Comparison of ENCODE assay signal across 16 mouse cellular contexts in genomic region chr19:18188122-18188866, GRCm38 (mm10).
DNase-seq lines count a peak whose midpoint lies in the region; ATAC-seq and TF ChIP-seq lines count a peak whose summit lies in the region.
"Had no signal": no experiment of that assay in that cellular context is flagged by ENCODE, and none has a peak within 500 bp of the region (broad histone marks: within the 10 kb centered on the region; RNA-seq: fewer than 3 reads in every experiment).

No protein-coding gene starts in this region.

- no peaks in the 10 kb centered on the region for H3K9me3 ChIP-seq in kidney, postnatal 0 days (replicated peaks; ENCODE audit: low read length)
- no peaks in the 10 kb centered on the region for H3K9me3 ChIP-seq in lung, embryonic 15.5 days
- H3K9me3 ChIP-seq in neural tube, embryonic 14.5 days (ENCODE audit: control insufficient read depth, low read length) = no peaks in the 10 kb centered on the region
- H3K9me3 ChIP-seq in midbrain, embryonic 14.5 days (ENCODE audit: control insufficient read depth, low read length) = no peaks in the 10 kb centered on the region
- H3K9me3 ChIP-seq: heart, embryonic 10.5 days; limb, embryonic 15.5 days; midbrain, embryonic 10.5 days had no signal

- 18% methylated on average over 9 of the region's 9 CpGs for WGBS in kidney, postnatal 0 days
- WGBS in lung, embryonic 15.5 days = 41% methylated on average over 9 of the region's 9 CpGs
- WGBS in lung, adult 2 months = 43% methylated on average over 9 of the region's 9 CpGs
- 7% methylated on average over 9 of the region's 9 CpGs for WGBS in neural tube, embryonic 14.5 days
- 70% methylated on average over 9 of the region's 9 CpGs for WGBS in midbrain, embryonic 14.5 days

- no peak for TF ChIP-seq POLR2A in lung, adult 2 months (IDR thresholded peaks at IDR 0.05; ENCODE audit: borderline replicate concordance, extremely low read depth, low read depth, low read length)

- no peak overlapping the region for H3K4me2 ChIP-seq in kidney, postnatal 0 days (ENCODE audit: low read length)
- no peak overlapping the region for H3K4me2 ChIP-seq in lung, embryonic 15.5 days
- H3K4me2 ChIP-seq in neural tube, embryonic 14.5 days (ENCODE audit: low read depth, low read length) = no peak overlapping the region
- H3K4me2 ChIP-seq in midbrain, embryonic 14.5 days (ENCODE audit: low read length) = no peak overlapping the region
- H3K4me2 ChIP-seq: limb, embryonic 15.5 days had no signal

- H3K4me1 ChIP-seq in kidney, postnatal 0 days (replicated peaks; ENCODE audit: insufficient read depth, low read length) = no peaks in the 10 kb centered on the region
- peaks cover 10% of the 10 kb centered on the region for H3K4me1 ChIP-seq in lung, embryonic 15.5 days
- H3K4me1 ChIP-seq in lung, adult 2 months (ENCODE audit: control insufficient read depth, insufficient read depth, low read length) = peaks cover 2% of the 10 kb centered on the region; the same call in 1 of the 2 replicates
- H3K4me1 ChIP-seq in neural tube, embryonic 14.5 days (ENCODE audit: control insufficient read depth, insufficient read depth, low read length) = peaks cover 5% of the 10 kb centered on the region; the same call in 1 of the 2 replicates
- H3K4me1 ChIP-seq in midbrain, embryonic 14.5 days (ENCODE audit: control insufficient read depth, insufficient read depth, low read length) = no peaks in the 10 kb centered on the region
- H3K4me1 ChIP-seq: heart, embryonic 10.5 days; midbrain, embryonic 10.5 days had no signal

- peak; percentile 4 for DNase-seq in embryo, embryonic 11 days
- DNase-seq in embryo, embryonic 10 days (ENCODE audit: low spot score) = no peak
- DNase-seq in kidney, postnatal 0 days (ENCODE audit: low spot score) = peak; percentile 60
- no peak for DNase-seq in kidney, postnatal 4 days
- no peak for DNase-seq in lung, adult 2 months
- DNase-seq in midbrain, embryonic 14.5 days = no peak
- DNase-seq: cerebellum, adult 2 months; gastrocnemius, postnatal 10 days had no signal

- ATAC-seq in kidney, postnatal 0 days (replicated peaks; ENCODE audit: low FRiP score, low read depth) = no peak
- ATAC-seq in lung, embryonic 15.5 days (ENCODE audit: borderline replicate concordance, extremely low read depth, low FRiP score, low TSS enrichment) = no peak
- ATAC-seq in neural tube, embryonic 14.5 days (ENCODE audit: low read depth) = peak; percentile 49; the same call in 1 of the 2 replicates
- ATAC-seq in midbrain, embryonic 14.5 days (ENCODE audit: low FRiP score, low TSS enrichment) = no peak
- ATAC-seq: hindbrain, postnatal 0 days; lung, postnatal 0 days had no signal

- H3K27me3 ChIP-seq in kidney, postnatal 0 days (ENCODE audit: insufficient read depth, low read length) = no peaks in the 10 kb centered on the region
- H3K27me3 ChIP-seq in lung, embryonic 15.5 days = no peaks in the 10 kb centered on the region
- H3K27me3 ChIP-seq in neural tube, embryonic 14.5 days (ENCODE audit: control insufficient read depth, insufficient read depth, low read length) = no peaks in the 10 kb centered on the region
- no peaks in the 10 kb centered on the region for H3K27me3 ChIP-seq in midbrain, embryonic 14.5 days (ENCODE audit: control insufficient read depth, insufficient read depth, low read length)
- H3K27me3 ChIP-seq: limb, embryonic 15.5 days had no signal

- H3K27ac ChIP-seq in kidney, postnatal 0 days = no peak overlapping the region
- H3K27ac ChIP-seq in lung, embryonic 15.5 days = 0 out of 2 replicates have a peak overlapping the region, but pooled peaks have one; percentile 10
- no peak overlapping the region for H3K27ac ChIP-seq in neural tube, embryonic 14.5 days (ENCODE audit: low read depth, low read length)
- no peak overlapping the region for H3K27ac ChIP-seq in midbrain, embryonic 14.5 days (replicated peaks; ENCODE audit: low read depth, low read length)
- H3K27ac ChIP-seq: heart, embryonic 10.5 days; hindbrain, postnatal 0 days; midbrain, embryonic 10.5 days had no signal

- H3K36me3 ChIP-seq in kidney, postnatal 0 days (ENCODE audit: insufficient read depth, low read length) = no peaks in the 10 kb centered on the region
- H3K36me3 ChIP-seq in lung, embryonic 15.5 days = no peaks in the 10 kb centered on the region
- H3K36me3 ChIP-seq in neural tube, embryonic 14.5 days (ENCODE audit: control insufficient read depth, insufficient read depth, low read length) = no peaks in the 10 kb centered on the region
- no peaks in the 10 kb centered on the region for H3K36me3 ChIP-seq in midbrain, embryonic 14.5 days (ENCODE audit: control insufficient read depth, insufficient read depth, low read length)
- H3K36me3 ChIP-seq: heart, embryonic 10.5 days; limb, embryonic 15.5 days; midbrain, embryonic 10.5 days had no signal

- no peak for TF ChIP-seq CTCF in kidney, postnatal 0 days (IDR thresholded peaks at IDR 0.05; ENCODE audit: low read depth)
- no peak for TF ChIP-seq CTCF in lung, adult 2 months (IDR thresholded peaks at IDR 0.05; ENCODE audit: insufficient read depth, low read length)

- H3K9ac ChIP-seq in kidney, postnatal 0 days (ENCODE audit: low read depth, low read length) = no peak overlapping the region
- H3K9ac ChIP-seq in lung, embryonic 15.5 days = no peak overlapping the region
- H3K9ac ChIP-seq in neural tube, embryonic 14.5 days (replicated peaks; ENCODE audit: low read depth, low read length) = no peak overlapping the region
- no peak overlapping the region for H3K9ac ChIP-seq in midbrain, embryonic 14.5 days (replicated peaks; ENCODE audit: low read length)
- H3K9ac ChIP-seq: limb, embryonic 15.5 days had no signal

- no peak overlapping the region for H3K4me3 ChIP-seq in kidney, postnatal 0 days (replicated peaks; ENCODE audit: low read depth, low read length)
- H3K4me3 ChIP-seq in lung, embryonic 15.5 days = no peak overlapping the region
- H3K4me3 ChIP-seq in lung, adult 2 months (replicated peaks; ENCODE audit: extremely low read depth, low read depth, low read length) = no peak overlapping the region
- no peak overlapping the region for H3K4me3 ChIP-seq in neural tube, embryonic 14.5 days (ENCODE audit: low read depth, low read length)
- no peak overlapping the region for H3K4me3 ChIP-seq in midbrain, embryonic 14.5 days (replicated peaks; ENCODE audit: low read depth, low read length)
- H3K4me3 ChIP-seq: erythroblast, embryonic 14.5 days; heart, embryonic 10.5 days; limb, embryonic 15.5 days; midbrain, embryonic 10.5 days had no signal

Comparison
In these comparisons a context has a peak if more than half of its experiments do, and no peak if none do; other contexts are left out.
1. DNase-seq: peak in embryo, embryonic 11 days (single experiment) and kidney, postnatal 0 days (single experiment); none in embryo, embryonic 10 days (single experiment), kidney, postnatal 4 days (0 of 2), lung, adult 2 months (single experiment) and midbrain, embryonic 14.5 days (single experiment).